Mouse (Mus musculus) megakaryocyte, embryonic 14.5 days (primary cell): ENCODE results near the gene Sqstm1.

Source experiments
- FLI1 ChIP-seq: IDR thresholded peaks from 2 replicates; pipeline ENCODE4 v1.6.1; 2012; ENCODE audit warnings: low read length, inconsistent platforms, mixed read lengths
- GATA1 ChIP-seq: IDR thresholded peaks from 3 replicates; pipeline ENCODE4 v1.6.1; 2012; ENCODE audit warnings: mixed read lengths, low read length, inconsistent platforms, borderline replicate concordance

- no peak for TF ChIP-seq FLI1
- no peak for TF ChIP-seq GATA1
Measured at GRCm38 (mm10) chr11:50243926-50244325, 33.3 kb upstream of the Sqstm1 start.
